Mouse (Mus musculus): Measurements from ENCODE around the gene Ccdc175. TPM values are rescaled to one million over a fixed set of nuclear protein-coding genes. Genes with fewer than 3 reads are reported as not detected.
A peak's percentile ranks its signal among the peaks of the same experiment; 100 is the strongest.

The Ccdc175 gene
- polyA plus RNA-seq, 1 experiment: not detected

- no peaks in the 10 kb centered on the region for H3K27me3 ChIP-seq (ENCODE audit: control insufficient read depth, insufficient read depth, insufficient read length)
- peak overlapping the region; percentile 47 for H3ac ChIP-seq (ENCODE audit: control insufficient read depth, insufficient read length, low read depth)
- peaks cover 17% of the 10 kb centered on the region for H3K79me2 ChIP-seq (ENCODE audit: control insufficient read depth, insufficient read depth)
- TF ChIP-seq MAX (IDR thresholded peaks at IDR 0.05) (no peak), USF1 (IDR thresholded peaks at IDR 0.05; ENCODE audit: low read depth) (no peak), CTCF (IDR thresholded peaks at IDR 0.05; ENCODE audit: control insufficient read depth, insufficient read depth, insufficient read length) (no peak), CEBPB (IDR thresholded peaks at IDR 0.05; ENCODE audit: low read depth) (no peak)
- H3K4me3 ChIP-seq (ENCODE audit: insufficient read depth, poor library complexity, severe bottlenecking): peak overlapping the region; percentile 36
- peaks cover 9% of the 10 kb centered on the region for H3K79me3 ChIP-seq (ENCODE audit: low read depth)
- H3K36me3 ChIP-seq (ENCODE audit: control insufficient read depth, insufficient read depth): no peaks in the 10 kb centered on the region
These were observed 100.4 kb downstream of the Ccdc175 start for GRCm38 (mm10) chr12:72084261-72085023.

- Histone ChIP-seq H3K27me3 (ENCODE audit: control insufficient read depth, insufficient read depth, insufficient read length) (no peaks in the 10 kb centered on the region), H3K36me3 (ENCODE audit: control insufficient read depth, insufficient read depth) (no peaks in the 10 kb centered on the region), H3K4me3 (ENCODE audit: insufficient read depth, poor library complexity, severe bottlenecking) (no peak overlapping the region), H3K79me3 (ENCODE audit: low read depth) (peaks cover 9% of the 10 kb centered on the region), H3ac (ENCODE audit: control insufficient read depth, insufficient read length, low read depth) (no peak overlapping the region), H3K79me2 (ENCODE audit: control insufficient read depth, insufficient read depth) (peaks cover 17% of the 10 kb centered on the region)
- no peak for TF ChIP-seq CTCF (IDR thresholded peaks at IDR 0.05; ENCODE audit: control insufficient read depth, insufficient read depth, insufficient read length)
- TF ChIP-seq MYOG (IDR thresholded peaks at IDR 0.05; ENCODE audit: control insufficient read depth, extremely low read depth, insufficient read length): no peak
- no peak for TF ChIP-seq MAX (IDR thresholded peaks at IDR 0.05)
- TF ChIP-seq USF1 (IDR thresholded peaks at IDR 0.05; ENCODE audit: low read depth): no peak
- TF ChIP-seq CEBPB (IDR thresholded peaks at IDR 0.05; ENCODE audit: low read depth): no peak
These were observed 101.6 kb downstream of the Ccdc175 start for GRCm38 (mm10) chr12:72083265-72083664.

- Histone ChIP-seq H3ac (ENCODE audit: control insufficient read depth, insufficient read length, low read depth) (no peak overlapping the region), H3K36me3 (ENCODE audit: control insufficient read depth, insufficient read depth) (no peaks in the 10 kb centered on the region), H3K79me2 (ENCODE audit: control insufficient read depth, insufficient read depth) (peaks cover 12% of the 10 kb centered on the region), H3K27me3 (ENCODE audit: control insufficient read depth, insufficient read depth, insufficient read length) (no peaks in the 10 kb centered on the region), H3K79me3 (ENCODE audit: low read depth) (peaks cover 6% of the 10 kb centered on the region), H3K4me3 (ENCODE audit: insufficient read depth, poor library complexity, severe bottlenecking) (no peak overlapping the region)
- TF ChIP-seq MYOD1 (IDR thresholded peaks at IDR 0.05; ENCODE audit: control insufficient read depth, insufficient read length, low read depth) (no peak), MAX (IDR thresholded peaks at IDR 0.05) (no peak), USF1 (IDR thresholded peaks at IDR 0.05; ENCODE audit: low read depth) (no peak), CTCF (IDR thresholded peaks at IDR 0.05; ENCODE audit: control insufficient read depth, insufficient read depth, insufficient read length) (no peak), MYOG (IDR thresholded peaks at IDR 0.05; ENCODE audit: control insufficient read depth, extremely low read depth, insufficient read length) (no peak), CEBPB (IDR thresholded peaks at IDR 0.05; ENCODE audit: low read depth) (no peak), FOSL1 (IDR thresholded peaks at IDR 0.05; ENCODE audit: insufficient read depth, low read length, poor library complexity, severe bottlenecking) (no peak)
These were observed 102.5 kb downstream of the Ccdc175 start for GRCm38 (mm10) chr12:72082370-72082769.

- Histone ChIP-seq H3K36me3 (ENCODE audit: control insufficient read depth, insufficient read depth) (no peaks in the 10 kb centered on the region), H3ac (ENCODE audit: control insufficient read depth, insufficient read length, low read depth) (no peak overlapping the region), H3K79me3 (ENCODE audit: low read depth) (peaks cover 5% of the 10 kb centered on the region), H3K27me3 (ENCODE audit: control insufficient read depth, insufficient read depth, insufficient read length) (no peaks in the 10 kb centered on the region), H3K4me3 (ENCODE audit: insufficient read depth, poor library complexity, severe bottlenecking) (no peak overlapping the region), H3K79me2 (ENCODE audit: control insufficient read depth, insufficient read depth) (peaks cover 8% of the 10 kb centered on the region)
- TF ChIP-seq CTCF (IDR thresholded peaks at IDR 0.05; ENCODE audit: control insufficient read depth, insufficient read depth, insufficient read length) (no peak), MYOD1 (IDR thresholded peaks at IDR 0.05; ENCODE audit: control insufficient read depth, insufficient read length, low read depth) (no peak), MAX (IDR thresholded peaks at IDR 0.05) (no peak), USF1 (IDR thresholded peaks at IDR 0.05; ENCODE audit: low read depth) (no peak), CEBPB (IDR thresholded peaks at IDR 0.05; ENCODE audit: low read depth) (no peak), MYOG (IDR thresholded peaks at IDR 0.05; ENCODE audit: control insufficient read depth, extremely low read depth, insufficient read length) (no peak), FOSL1 (IDR thresholded peaks at IDR 0.05; ENCODE audit: insufficient read depth, low read length, poor library complexity, severe bottlenecking) (no peak)
These were observed 102.9 kb downstream of the Ccdc175 start for GRCm38 (mm10) chr12:72081961-72082360.

- Histone ChIP-seq H3K79me2 (ENCODE audit: control insufficient read depth, insufficient read depth) (no peaks in the 10 kb centered on the region), H3K4me3 (ENCODE audit: insufficient read depth, poor library complexity, severe bottlenecking) (no peak overlapping the region)
These were observed 106.6 kb downstream of the Ccdc175 start for GRCm38 (mm10) chr12:72078248-72078647.

More at GRCm38 (mm10) chr12:72078248-72078647, 106.6 kb downstream of the Ccdc175 start:
- Histone ChIP-seq H3K79me3 (ENCODE audit: low read depth) (no peaks in the 10 kb centered on the region), H3K36me3 (ENCODE audit: control insufficient read depth, insufficient read depth) (no peaks in the 10 kb centered on the region), H3K27me3 (ENCODE audit: control insufficient read depth, insufficient read depth, insufficient read length) (no peaks in the 10 kb centered on the region), H3ac (ENCODE audit: control insufficient read depth, insufficient read length, low read depth) (no peak overlapping the region)
- TF ChIP-seq FOSL1 (IDR thresholded peaks at IDR 0.05; ENCODE audit: insufficient read depth, low read length, poor library complexity, severe bottlenecking): no peak
- no peak for TF ChIP-seq MYOD1 (IDR thresholded peaks at IDR 0.05; ENCODE audit: control insufficient read depth, insufficient read length, low read depth)
- no peak for TF ChIP-seq CEBPB (IDR thresholded peaks at IDR 0.05; ENCODE audit: low read depth)
- TF ChIP-seq CTCF (IDR thresholded peaks at IDR 0.05; ENCODE audit: control insufficient read depth, insufficient read depth, insufficient read length): no peak
- no peak for TF ChIP-seq MAX (IDR thresholded peaks at IDR 0.05)
- TF ChIP-seq USF1 (IDR thresholded peaks at IDR 0.05; ENCODE audit: low read depth): no peak
- no peak for TF ChIP-seq MYOG (IDR thresholded peaks at IDR 0.05; ENCODE audit: control insufficient read depth, extremely low read depth, insufficient read length)
